Mouse (Mus musculus) heart, postnatal 0 days (tissue): ENCODE data around the gene Nmb.

Experiments used
- CTCF ChIP-seq: IDR thresholded peaks from 2 replicates; pipeline ENCODE4 v1.5.1; 2016; ENCODE audit warnings: antibody characterized with exemption, control low read depth, low read depth
- EP300 ChIP-seq: IDR thresholded peaks from 2 replicates; pipeline ENCODE4 v1.6.1; 2016; ENCODE audit warnings: antibody characterized with exemption, low read depth

- TF ChIP-seq CTCF (no peak), EP300 (no peak)
Measured at GRCm38 (mm10) chr7:80873631-80874030, 31.2 kb downstream of the Nmb start.
